Mouse (Mus musculus) cerebellum, postnatal 25 days (tissue): ENCODE measurements at regions not wholly inside any gene's neighbourhood (a gene's known extent, or its start where the extent isn't known, plus 50 kb on each side); places are given as distances from the start of the nearest gene placed in this dataset.
"Not testable (repeated sequence)": the region's sequence is repeated elsewhere in the genome, so short reads cannot be mapped to it uniquely, and the experiment has no call there.

ENCODE experiments used
- DNase-seq, 2 experiments: peaks; one replicate each; pipeline ENCODE4 v3.0.0; 2021; ENCODE audit warnings: mixed read lengths in 2 of 2

DNA sequence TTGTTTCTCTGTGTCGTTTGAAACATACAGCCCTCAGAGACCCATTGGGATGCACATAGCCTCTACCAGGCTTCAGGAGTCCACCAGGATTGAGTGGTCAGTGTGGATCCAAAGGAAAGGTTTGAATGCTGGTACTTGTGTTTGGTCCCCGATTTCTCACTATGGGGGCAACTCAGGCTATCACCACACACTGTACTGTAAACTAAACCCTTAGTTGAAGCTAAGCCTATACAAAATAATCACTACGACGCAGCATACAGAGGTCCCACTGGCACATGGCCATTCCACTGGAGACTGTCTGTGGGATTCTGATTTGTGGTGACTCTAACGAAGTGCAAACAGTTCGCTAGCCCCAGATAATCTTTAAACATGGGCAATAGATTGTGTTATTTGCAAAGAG lies 91.5 kb upstream of the Gm5148 start:
- no peak for DNase-seq

DNA sequence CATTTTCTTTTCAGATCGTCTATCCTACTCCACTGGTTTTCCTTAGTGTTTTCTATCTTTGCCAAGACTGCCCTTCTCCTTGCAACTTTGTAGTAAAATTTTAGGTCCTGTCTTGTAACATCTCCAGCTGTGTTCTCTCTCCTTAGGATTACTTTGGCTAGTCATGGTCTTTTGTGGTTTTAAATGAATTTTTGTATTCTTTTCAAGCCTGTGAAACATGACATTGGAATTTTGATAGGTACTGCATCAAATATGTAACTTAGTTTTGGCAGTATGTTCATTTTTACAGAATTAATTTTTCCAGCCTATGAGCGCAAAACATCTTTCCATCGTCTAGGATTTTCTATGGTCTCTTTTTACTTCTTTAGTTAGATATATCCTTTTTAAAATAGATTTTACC lies 88.6 kb upstream of the Gm5148 start:
- DNase-seq = no peak

DNA sequence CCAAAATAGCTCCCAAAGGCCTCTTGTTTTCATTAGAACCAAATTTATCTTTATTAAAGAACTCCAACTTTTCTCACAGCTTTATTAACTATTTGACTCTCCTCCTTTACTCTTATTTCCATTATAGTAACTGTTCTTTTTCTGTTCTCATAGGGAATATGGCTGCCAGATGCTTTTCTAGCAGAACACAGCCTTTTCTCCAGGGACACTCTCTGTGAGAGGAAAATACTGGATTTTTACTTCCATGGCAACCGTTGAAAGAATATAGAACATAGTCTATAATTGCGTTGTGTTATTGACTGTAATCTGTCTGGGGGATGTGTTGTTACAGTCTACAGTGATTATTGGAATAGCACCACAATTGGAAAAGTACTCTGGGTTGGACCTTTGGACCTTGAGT lies 87.1 kb upstream of the Gm5148 start:
- DNase-seq = no peak

DNA sequence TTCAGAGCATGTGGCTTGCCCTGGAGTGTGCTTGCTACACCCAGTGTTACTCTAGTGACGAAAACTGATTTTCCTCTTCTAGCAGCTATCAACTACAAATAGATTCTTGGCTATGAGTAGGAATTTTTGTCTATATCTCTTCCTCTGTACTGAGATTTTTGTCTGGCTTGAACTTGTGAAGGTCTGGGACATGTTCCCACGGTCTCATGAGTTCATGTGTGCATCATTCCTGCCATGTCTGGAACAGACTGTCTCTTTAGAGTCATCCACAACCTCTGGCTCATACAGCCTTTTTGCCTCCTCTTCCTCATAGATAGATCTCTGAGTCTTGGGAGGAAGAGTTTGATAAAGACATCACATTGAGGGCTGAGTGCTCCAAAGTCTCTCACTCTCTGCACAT lies 86.5 kb upstream of the Gm5148 start:
- no peak for DNase-seq

DNA sequence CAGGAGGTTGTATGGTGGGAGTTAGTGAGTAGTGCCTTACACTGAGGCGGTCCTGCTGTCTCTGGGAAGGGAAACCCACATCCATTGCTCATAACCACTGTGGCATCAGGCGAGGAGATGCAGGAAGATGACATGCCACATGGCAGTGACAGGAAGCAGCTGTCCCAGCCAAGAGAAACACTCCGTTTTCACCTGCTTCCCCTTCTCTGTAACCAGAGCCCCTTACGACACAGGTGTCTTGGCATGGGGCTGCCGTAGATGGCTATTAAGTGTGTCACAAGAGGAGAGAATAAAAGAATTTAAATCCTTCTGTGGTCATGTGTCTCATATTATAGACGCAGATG lies 81.5 kb upstream of the Gm5148 start:
- DNase-seq = no peak

DNA sequence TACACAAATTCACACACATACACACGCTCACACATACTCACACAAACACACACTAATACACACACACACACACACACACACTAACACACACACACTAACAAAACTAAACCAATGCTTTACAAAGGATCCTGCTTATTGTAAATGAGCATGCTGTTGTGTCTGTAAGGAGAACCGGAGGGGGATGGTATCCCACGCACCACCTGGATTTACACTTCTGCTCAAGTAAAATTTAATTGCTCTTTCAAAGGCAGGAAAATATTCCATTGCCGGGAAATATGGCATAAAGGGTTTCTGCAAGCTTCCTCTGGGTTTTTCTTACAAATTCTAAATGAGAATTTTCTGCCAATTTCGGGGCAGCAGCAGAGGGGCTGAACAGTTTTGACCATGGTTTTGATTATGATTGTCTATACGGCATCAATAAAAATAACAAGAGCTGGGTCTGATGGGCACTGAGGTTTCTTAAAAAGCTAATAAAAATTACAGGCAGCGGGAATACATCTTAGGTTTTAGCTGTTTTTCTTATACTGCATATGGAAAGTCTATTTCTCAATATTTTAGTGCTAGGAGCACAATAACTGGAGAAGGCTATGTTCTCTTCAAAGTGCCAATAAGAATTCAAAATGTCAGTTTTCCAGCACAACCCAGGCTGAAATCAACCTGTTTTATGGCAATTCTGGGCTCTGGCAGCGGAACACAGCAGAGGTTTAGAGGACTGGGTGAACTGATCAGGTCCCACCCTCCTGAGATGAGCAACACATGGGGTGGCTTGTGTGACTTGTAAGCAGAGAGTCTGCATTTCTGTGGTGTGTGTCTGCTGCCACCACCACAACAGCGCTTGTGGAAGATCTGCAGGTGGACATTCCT lies 80.9 kb upstream of the Gm5148 start:
- DNase-seq = no peak

DNA sequence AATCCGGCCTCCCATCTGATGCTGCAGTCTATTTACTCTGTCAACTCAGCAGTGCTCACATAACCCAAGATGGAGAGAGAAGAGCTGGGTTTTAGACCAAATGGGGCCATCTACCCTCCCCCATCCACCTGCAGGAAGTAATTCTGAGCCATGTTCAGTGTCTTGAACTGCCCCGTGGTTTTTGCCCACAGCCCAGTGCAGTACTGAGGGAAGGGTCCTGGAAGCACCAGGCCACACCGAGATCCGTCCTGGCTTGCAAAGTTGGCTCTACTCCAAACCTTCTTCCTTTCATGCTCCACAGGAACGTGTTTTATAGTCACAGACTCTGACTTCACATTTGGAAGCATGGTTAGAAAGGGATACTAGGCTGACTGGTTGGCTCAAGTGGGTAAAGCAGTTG lies 80.0 kb upstream of the Gm5148 start:
- no peak for DNase-seq

DNA sequence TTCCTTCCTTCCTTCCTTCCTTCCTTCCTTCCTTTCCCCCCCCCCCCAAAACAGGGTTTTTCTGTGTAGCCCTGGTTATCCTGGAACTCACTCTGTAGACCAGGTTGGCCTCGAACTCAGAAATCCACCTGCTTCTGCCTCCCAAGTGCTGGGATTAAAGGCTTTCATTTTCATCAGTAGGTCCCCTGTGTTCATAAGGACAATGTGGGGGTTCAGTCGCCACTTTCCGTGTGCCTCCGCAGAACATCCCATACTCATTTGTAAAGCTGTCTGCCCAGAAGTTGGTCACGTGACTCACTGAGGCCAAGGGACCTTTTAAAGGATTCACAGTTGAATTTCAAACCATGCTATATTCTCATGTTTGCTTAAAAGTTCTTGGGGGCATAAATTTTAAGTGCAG lies 79.5 kb upstream of the Gm5148 start:
- not testable (repeated sequence) for DNase-seq

DNA sequence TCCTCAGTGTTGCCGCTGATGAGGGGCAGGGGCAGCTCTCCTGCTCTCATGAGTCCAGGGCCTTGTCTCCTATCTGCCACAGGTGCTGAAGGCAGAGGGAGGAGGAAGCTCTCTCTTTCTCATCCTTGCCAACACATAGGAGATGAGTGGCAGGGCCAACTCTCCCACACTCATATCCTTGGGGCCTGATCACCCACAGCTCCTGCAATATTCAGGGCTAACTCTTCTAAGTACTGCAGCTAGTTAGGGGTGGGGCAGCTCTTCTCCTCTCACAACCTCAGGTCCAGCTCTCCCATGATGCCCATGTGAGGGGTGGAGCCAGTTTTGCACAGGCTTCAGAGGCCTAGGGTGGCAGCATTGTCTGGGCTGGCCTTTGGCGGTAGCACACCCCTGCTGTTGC lies 77.3 kb upstream of the Gm5148 start:
- no peak for DNase-seq

DNA sequence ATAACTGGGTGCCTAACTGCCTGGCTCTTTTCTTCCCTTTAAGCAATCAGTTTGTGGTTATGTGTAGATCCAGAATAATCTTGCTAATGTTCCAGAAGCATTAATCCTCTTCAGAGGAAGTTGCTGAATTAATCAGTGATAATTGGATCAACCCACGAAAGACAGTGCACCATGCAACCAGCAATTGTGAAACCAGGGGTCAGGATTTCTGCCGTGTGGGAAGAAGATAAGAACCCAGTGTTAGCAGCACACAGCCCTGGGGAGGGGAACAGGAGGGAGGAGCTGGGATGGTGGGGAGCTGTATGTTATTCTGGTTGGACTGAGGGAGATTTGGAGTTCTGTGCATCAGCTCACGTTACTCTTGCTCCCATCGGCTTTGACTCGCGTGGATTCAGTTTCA lies 75.5 kb upstream of the Gm5148 start:
- DNase-seq = no peak

DNA sequence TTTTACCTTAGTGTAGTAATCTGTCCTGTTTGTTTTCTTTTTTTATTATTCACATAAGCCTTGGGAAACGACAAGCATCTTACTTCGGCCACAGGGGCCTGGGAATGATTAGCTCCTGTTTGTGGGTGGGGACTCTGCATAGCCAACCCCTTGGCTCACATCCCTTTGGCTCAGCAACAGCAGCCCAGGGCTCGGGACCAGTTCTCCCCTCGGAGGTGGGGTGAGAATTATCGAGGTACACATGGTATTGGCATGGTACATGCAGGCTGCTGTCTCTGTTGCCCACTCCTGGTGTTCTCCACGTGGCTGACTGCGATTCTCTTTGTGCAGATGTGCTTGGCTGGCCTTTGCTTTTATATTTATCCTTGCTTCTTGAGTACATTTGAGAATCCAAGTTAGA lies 65.4 kb upstream of the Gm5148 start:
- no peak for DNase-seq

DNA sequence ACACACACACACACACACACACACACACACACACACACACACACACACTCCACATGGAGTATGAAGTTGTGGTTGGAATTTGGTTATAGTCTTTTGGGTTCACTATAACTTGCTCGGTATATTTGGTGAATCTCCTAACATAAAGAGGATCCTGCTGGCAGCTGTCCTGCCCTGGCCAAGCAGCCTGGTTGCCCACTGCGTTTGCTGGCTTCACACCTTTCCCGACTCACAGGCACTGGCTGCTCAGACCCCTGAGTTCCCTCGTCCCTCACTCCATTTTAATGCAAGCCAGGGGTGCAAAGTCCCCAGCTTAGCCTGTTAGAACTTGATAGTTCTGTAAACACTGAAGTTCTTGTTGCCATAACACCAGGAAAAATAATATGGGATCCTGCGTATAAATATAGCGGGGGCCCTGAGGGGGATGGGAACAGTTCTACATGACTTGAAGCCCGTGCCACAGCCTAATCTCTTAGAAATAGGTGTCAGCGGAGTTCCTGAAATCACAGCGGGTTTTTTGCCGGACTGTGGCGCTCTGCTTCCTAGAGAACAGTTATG lies 64.9 kb upstream of the Gm5148 start:
- DNase-seq = no peak

DNA sequence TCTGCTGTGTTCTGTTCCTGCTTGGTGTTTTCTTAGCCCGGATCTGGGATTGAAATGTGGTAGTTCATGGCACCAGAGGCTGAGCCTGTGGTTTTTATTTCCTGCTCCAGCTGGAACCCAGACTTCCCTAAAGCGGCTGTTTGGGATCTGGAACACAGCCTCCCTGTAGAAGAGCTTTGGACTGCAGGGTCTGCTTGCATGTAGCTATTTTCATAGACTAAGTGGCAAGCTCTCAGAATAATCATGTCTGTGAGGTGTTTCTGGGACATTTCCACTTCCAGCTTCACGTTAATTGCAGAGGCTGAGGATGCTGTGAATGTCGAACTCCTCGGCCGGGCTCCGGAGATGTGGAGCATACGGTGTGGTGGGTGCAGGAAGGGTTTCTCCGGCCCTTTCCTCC lies 64.1 kb upstream of the Gm5148 start:
- no peak for DNase-seq

DNA sequence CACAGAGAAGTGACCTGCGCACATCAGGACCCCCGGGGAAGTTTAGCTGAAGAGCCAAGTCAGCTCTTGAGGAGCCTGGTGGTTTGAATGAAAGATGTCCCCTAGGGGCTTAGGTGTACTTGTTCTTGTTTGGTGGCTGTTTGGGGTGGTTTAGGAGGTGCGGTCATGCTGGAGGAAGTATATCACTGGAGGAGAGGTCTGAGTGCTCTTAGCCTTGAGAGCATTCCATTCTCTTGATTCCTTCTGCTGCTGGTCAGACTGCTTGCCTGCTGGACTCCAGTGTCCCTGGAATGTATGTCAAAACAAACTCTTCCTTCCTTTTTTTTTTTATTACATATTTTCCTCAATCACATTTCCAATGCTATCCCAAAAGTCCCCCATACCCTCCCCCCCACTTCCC lies 62.5 kb upstream of the Gm5148 start:
- no peak for DNase-seq

DNA sequence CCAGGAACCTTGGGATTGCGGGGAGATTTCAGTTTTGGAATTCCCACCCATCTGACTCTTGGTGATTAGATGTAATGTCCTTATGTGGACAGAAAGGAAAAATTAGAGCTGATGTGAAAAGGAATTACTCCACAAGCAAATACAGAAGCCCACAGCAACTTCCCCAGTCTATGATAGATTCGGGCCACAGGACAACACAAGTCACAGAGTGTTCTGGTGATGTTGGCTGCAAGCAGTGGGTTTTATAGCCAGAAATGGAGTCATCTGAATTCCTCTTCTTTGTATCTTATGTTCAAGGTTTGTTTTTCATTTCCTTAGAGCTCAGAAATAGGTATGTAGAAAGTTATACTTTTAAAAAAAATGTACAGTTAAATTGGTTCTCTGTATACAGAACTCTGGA lies 56.8 kb upstream of the Gm5148 start:
- no peak for DNase-seq

DNA sequence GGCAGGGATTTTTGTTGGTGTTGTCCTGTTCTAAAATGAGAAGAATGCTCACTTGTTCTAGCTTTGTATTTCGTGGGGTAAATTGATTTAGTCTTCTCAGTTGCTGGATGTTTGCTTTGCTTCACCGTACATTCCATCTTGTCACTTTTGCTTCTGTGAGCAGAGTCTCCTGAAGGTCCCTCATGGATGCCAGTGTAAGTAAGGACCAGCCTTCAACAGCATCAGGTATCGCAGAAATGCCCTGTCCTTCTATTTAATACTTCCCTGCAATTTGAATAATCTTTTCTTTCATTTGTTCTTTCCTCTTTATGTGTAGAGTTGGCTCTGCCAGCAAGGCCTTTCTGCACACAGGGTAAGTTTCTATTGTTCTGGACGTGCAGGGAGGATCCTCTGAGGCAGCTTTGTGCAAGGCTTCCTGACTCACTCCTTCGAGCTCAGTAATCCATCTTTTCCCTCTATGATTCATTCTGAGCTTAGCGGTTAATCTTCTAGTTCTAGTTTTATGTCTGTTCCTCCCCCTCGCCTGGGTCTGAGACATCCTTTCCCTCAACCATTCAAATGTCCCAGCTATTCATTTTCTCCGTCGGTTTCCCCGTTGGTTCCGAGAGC lies 55.7 kb upstream of the Gm5148 start:
- DNase-seq = no peak

DNA sequence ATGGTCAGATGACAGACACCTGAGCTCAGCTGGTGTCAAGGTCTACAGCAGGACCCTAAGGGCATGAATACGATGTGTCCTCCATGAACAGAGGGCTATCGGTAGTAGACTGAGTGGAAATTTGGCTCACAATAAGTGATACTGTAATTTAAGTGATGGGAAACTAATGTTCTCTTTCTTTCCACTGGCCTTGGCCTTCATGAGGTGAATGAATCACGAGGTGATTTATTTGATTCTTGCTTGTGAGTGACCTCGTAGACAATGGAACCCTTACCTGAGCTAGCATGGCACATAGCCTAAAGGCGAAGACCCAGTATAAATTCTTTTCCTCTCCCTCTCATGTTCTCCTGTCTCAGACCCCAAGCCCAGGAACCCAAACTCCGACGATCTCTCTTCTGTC lies 54.1 kb upstream of the Gm5148 start:
- no peak for DNase-seq

DNA sequence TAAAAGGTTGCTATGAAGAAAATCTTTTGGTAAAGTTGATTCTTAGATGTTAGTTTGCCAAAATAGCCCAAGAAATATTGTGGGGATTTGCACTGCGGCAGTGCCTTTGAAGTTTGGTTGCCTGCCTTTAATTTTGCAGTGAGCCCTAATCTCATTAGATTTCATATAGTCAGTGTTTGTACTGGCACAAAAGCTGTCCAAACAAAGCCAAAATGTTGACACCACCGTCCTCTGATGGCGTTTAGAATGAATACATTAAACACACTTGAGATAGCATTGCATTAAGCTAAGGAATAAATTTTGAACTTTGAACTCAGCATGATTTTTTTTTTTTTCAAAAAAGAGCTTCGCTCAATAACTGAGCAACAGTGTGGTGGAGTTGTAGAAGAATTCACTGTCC lies 51.9 kb upstream of the Gm5148 start:
- DNase-seq = no peak
